8 mouse cellular contexts compared by ENCODE assay signal in genomic region chr4:134925206-134925605, GRCm38 (mm10). TPM values are rescaled to one million over a fixed set of nuclear protein-coding genes. Genes with fewer than 3 reads are reported as not detected.
DNase-seq lines count a peak whose midpoint lies in the region; ATAC-seq and TF ChIP-seq lines count a peak whose summit lies in the region.

No protein-coding gene starts in this region.

- no peaks in the 10 kb centered on the region for H3K9me3 ChIP-seq in kidney, embryonic 14.5 days (ENCODE audit: control insufficient read depth, low read length)

- peaks cover 19% of the 10 kb centered on the region; the same call in 1 of the 2 replicates for H3K4me1 ChIP-seq in spleen, adult 2 months (ENCODE audit: control insufficient read depth, insufficient read depth, insufficient read length)
- H3K4me1 ChIP-seq in kidney, embryonic 14.5 days (ENCODE audit: control insufficient read depth, insufficient read depth, low read length), result peaks cover 12% of the 10 kb centered on the region

- ATAC-seq in kidney, embryonic 14.5 days (ENCODE audit: low FRiP score, low TSS enrichment), result no peak

- H3K27me3 ChIP-seq in spleen, adult 2 months (ENCODE audit: control insufficient read depth, insufficient read depth, low read length), result no peaks in the 10 kb centered on the region
- no peaks in the 10 kb centered on the region for H3K27me3 ChIP-seq in kidney, embryonic 14.5 days (ENCODE audit: control insufficient read depth, insufficient read depth, low read length)
- H3K27me3 ChIP-seq in myocyte (ENCODE audit: control insufficient read depth, insufficient read depth, insufficient read length), result no peaks in the 10 kb centered on the region

- H3K9ac ChIP-seq in kidney, embryonic 14.5 days (ENCODE audit: low read depth, low read length), result peak overlapping the region; percentile 49; the same call in 1 of the 2 replicates

- H3K79me2 ChIP-seq in myocyte (ENCODE audit: control insufficient read depth, insufficient read depth), result peaks cover 33% of the 10 kb centered on the region

- H3K4me3 ChIP-seq in spleen, adult 2 months (ENCODE audit: extremely low read depth, insufficient read depth, insufficient read length), result peak overlapping the region; percentile 9
- H3K4me3 ChIP-seq in kidney, embryonic 14.5 days (ENCODE audit: low read length), result peak overlapping the region; percentile 92
- H3K4me3 ChIP-seq in myocyte, result peak overlapping the region; percentile 79

- no peak overlapping the region for H3K27ac ChIP-seq in spleen, adult 2 months (ENCODE audit: insufficient read depth, low read length)
- no peak overlapping the region for H3K27ac ChIP-seq in kidney, embryonic 14.5 days (ENCODE audit: low read depth, low read length)

- H3K4me2 ChIP-seq in kidney, embryonic 14.5 days (replicated peaks; ENCODE audit: low read depth, low read length), result peak overlapping the region; percentile 87
- H3K4me2 ChIP-seq in myocyte (ENCODE audit: low read depth), result peak overlapping the region; percentile 90

- no peak overlapping the region for H3ac ChIP-seq in myocyte (ENCODE audit: control insufficient read depth, insufficient read length)

- WGBS in spleen, adult 2 months, result 23% methylated on average over 8 of the region's 8 CpGs
- WGBS in kidney, embryonic 14.5 days, result 67% methylated on average over 8 of the region's 8 CpGs

- no peak for TF ChIP-seq POLR2A in spleen, adult 2 months (IDR thresholded peaks at IDR 0.05; ENCODE audit: low read depth, low read length)
- TF ChIP-seq POLR2A in myocyte (IDR thresholded peaks at IDR 0.05; ENCODE audit: insufficient read length, low read depth), result peak; percentile 18

- peaks cover 36% of the 10 kb centered on the region for H3K36me3 ChIP-seq in spleen, adult 2 months (ENCODE audit: control insufficient read depth, insufficient read depth, low read length)
- H3K36me3 ChIP-seq in kidney, embryonic 14.5 days (ENCODE audit: control insufficient read depth, insufficient read depth, low read length), result peaks cover 42% of the 10 kb centered on the region
- peaks cover 43% of the 10 kb centered on the region for H3K36me3 ChIP-seq in myocyte (ENCODE audit: control insufficient read depth, insufficient read depth)

- DNase-seq in spleen, adult 2 months (ENCODE audit: low read depth in 1 of 2, low spot score in 2 of 2), result no peak
- no peak for DNase-seq in spleen, adult 12 weeks (ENCODE audit: low spot score)
- peak; percentile 53 to 72 for DNase-seq in gastrocnemius, adult 8-10 months (ENCODE audit: low spot score in 2 of 2)
- no peak for DNase-seq in spleen, adult 18-20 months
- DNase-seq in frontal cortex, postnatal 25 days (ENCODE audit: low spot score in 2 of 2), result no peak
- no peak for DNase-seq in natural killer cell, adult 2 months (ENCODE audit: low spot score in 2 of 2)

- TF ChIP-seq CTCF in spleen, adult 2 months (IDR thresholded peaks at IDR 0.05; ENCODE audit: extremely low read depth, insufficient read depth, insufficient read length, insufficient replicate concordance), result no peak

TF ChIP-seq in myocyte, 11 proteins besides CTCF, POLR2A, EP300 and RAD21:
- TF ChIP-seq USF1 (IDR thresholded peaks at IDR 0.05; ENCODE audit: low read depth) (no peak), POLR2AphosphoS2 (IDR thresholded peaks at IDR 0.05; ENCODE audit: insufficient read length, low read depth) (peak; percentile 65)

RNA-seq across cellular contexts. Expression of gene Rsrp1, which starts 1.8 kb away (rescaled TPM):
- polyA plus RNA-seq in spleen, adult 2 months (2012; rRNA removed), result 691 and 1,139 TPM in 2 replicates
- 100 to 1,000 TPM in 2 of 4 experiments, 10 to 100 TPM in 2; 98.0 to 149 (median 104) TPM for total RNA-seq in gastrocnemius, adult 8-10 months (2022)
- polyA plus RNA-seq in kidney, embryonic 14.5 days (2014; fragmentation: Nextera tagmentation; extraction: Ambion mirVana), result 339 and 370 TPM in 2 replicates
- 51.4 TPM for polyA plus RNA-seq in myocyte (2012; fragmentation: generic; extraction: Trizol)

RNA-seq across cellular contexts. Expression of gene Syf2, which starts 5.5 kb away (rescaled TPM):
- polyA plus RNA-seq in spleen, adult 2 months (2012; rRNA removed), result 19.2 TPM in 2 replicates
- total RNA-seq in gastrocnemius, adult 8-10 months (2022), result 10 to 100 TPM; 33.5 to 45.5 (median 39.6) TPM
- 77.3 and 90.1 TPM in 2 replicates for polyA plus RNA-seq in kidney, embryonic 14.5 days (2014; fragmentation: Nextera tagmentation; extraction: Ambion mirVana)
- 67.8 TPM for polyA plus RNA-seq in myocyte (2012; fragmentation: generic; extraction: Trizol)

RNA-seq across cellular contexts. Expression of gene Tmem50a, which starts 10.4 kb away (rescaled TPM):
- 83.2 and 90.6 TPM in 2 replicates for polyA plus RNA-seq in spleen, adult 2 months (2012; rRNA removed)
- 10 to 100 TPM; 26.4 to 33.9 (median 31.7) TPM for total RNA-seq in gastrocnemius, adult 8-10 months (2022)
- polyA plus RNA-seq in kidney, embryonic 14.5 days (2014; fragmentation: Nextera tagmentation; extraction: Ambion mirVana), result 156 and 163 TPM in 2 replicates
- 121 TPM for polyA plus RNA-seq in myocyte (2012; fragmentation: generic; extraction: Trizol)

Comparison
In these comparisons a context has a peak if more than half of its experiments do, and no peak if none do; other contexts are left out.
1. DNase-seq: peak in gastrocnemius, adult 8-10 months (2 of 2); none in spleen, adult 2 months (0 of 2), spleen, adult 12 weeks (single experiment), spleen, adult 18-20 months (0 of 2), frontal cortex, postnatal 25 days (0 of 2) and natural killer cell, adult 2 months (0 of 2).
2. H3K4me3 ChIP-seq: peak in every context shown above with its lines; median percentile 92 in kidney, embryonic 14.5 days; 79 in myocyte; 9 in spleen, adult 2 months.